Mouse (Mus musculus) layer of hippocampus, postnatal 25 days (tissue): ENCODE measurements around the gene Cyp2ab1. TPM values are rescaled to one million over a fixed set of nuclear protein-coding genes. Genes with fewer than 3 reads are reported as not detected.

Experiments
- DNase-seq, 2 experiments: peaks; one replicate each; pipeline ENCODE4 v3.0.0; 2022; ENCODE audit warnings: mixed read lengths in 2 of 2, low spot score in 1 of 2; ENCODE audit errors: extremely low spot score in 1 of 2
- total RNA-seq, 2 experiments: library from RNA; stranded (reverse); gene quantifications; 2 replicates each; pipeline ENCODE4 v1.2.3; 2021

Cyp2ab1 gene
- total RNA-seq, 2 experiments from 2014 or later = not detected

DNA sequence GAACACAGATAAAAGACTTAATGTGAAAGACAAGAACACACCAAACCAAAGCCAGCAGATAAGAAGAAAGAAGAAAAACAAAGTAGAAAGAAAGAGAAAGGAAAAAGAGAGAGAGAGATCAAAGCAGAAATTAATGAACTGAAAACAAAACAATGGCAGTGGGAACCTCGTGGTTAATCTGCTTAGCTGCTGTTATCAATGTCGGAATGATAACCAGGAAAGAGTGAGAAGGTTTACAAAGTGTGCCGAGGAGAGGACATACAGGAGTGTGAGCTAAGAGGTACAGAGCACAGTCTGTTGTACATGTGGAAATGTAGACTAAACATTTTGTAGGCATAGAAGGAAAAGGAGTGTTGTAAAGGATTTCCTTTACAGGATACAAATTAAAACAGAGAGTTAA is 52.2 kb downstream of the Cyp2ab1 start:
- no peak for DNase-seq

DNA sequence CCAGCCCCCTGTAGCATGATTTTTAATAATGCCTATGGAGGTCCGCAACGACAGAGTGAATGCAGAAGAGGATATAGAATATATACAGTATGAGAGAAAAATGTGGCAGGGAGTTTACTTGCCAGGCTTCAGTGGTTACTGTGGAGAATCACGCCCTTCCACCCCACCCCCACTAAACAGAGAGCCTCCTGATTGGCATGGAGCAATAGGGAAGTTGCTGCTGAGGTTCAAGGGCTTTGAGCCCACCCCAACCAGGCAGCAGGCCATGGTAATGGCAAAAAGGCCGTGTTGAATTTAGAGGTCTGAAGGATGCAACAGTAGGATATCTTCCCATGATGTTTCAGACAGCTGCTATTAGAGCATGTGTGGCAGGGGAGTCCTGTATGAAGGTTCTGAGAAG is 53.9 kb downstream of the Cyp2ab1 start:
- DNase-seq = no peak

DNA sequence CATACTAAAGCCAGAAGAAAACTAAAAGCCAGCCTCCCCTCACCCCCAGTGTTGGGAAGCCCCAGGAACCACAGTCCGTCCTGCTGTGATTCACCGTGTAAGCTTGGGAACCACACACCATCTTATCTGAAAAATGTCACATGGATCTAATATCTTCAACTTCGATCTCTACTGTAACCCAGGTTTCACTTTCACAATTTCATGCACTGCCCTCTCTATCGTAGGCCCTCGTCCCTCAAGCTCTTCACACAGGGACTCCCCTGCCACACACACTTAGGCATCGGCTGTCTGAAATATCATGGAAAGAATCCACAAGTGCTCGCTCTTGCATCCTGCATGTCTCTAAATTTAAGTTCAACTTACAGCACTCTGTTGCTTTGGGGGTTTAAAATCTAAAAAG is 60.1 kb downstream of the Cyp2ab1 start:
- DNase-seq = no peak

Other genes with a start within 250 kb of the Cyp2ab1 start
- 10 to 100 TPM; 81.5 to 82.6 TPM for gene Klhl24, start 227.9 kb downstream of the Cyp2ab1 start, total RNA-seq
- gene Yeats2, start 184.3 kb downstream of the Cyp2ab1 start, total RNA-seq = 10 to 100 TPM; 29.8 to 46.5 TPM
- 10 to 100 TPM; 41.0 to 42.1 TPM for gene Map6d1, start 84.0 kb downstream of the Cyp2ab1 start, total RNA-seq
- 10 to 100 TPM; 53.5 to 64.1 TPM for gene Parl, start 23.0 kb downstream of the Cyp2ab1 start, total RNA-seq
- gene Abcc5, start 101.0 kb upstream of the Cyp2ab1 start, total RNA-seq = 100 to 1,000 TPM; 168 to 224 TPM
- gene Eif2b5, start 173.4 kb upstream of the Cyp2ab1 start, total RNA-seq = 10 to 100 TPM; 46.0 to 53.3 TPM
- gene Dvl3, start 191.6 kb upstream of the Cyp2ab1 start, total RNA-seq = 10 to 100 TPM; 57.2 to 68.3 TPM
- 100 to 1,000 TPM; 753 to 800 TPM for gene Ap2m1, start 210.1 kb upstream of the Cyp2ab1 start, total RNA-seq
- 10 to 100 TPM; 79.4 to 89.4 TPM for gene Abcf3, start 223.2 kb upstream of the Cyp2ab1 start, total RNA-seq